Mouse (Mus musculus) c-Kit-positive CD71-positive TER-119-positive erythroid progenitor cells, embryonic 14.5 days (primary cell): ENCODE data around the gene Dhrs3.

Source experiments
- DNase-seq: peaks from one replicate; pipeline ENCODE4 v3.0.0-alpha.2; 2013; ENCODE audit warnings: low spot score

The Dhrs3 gene

DNA sequence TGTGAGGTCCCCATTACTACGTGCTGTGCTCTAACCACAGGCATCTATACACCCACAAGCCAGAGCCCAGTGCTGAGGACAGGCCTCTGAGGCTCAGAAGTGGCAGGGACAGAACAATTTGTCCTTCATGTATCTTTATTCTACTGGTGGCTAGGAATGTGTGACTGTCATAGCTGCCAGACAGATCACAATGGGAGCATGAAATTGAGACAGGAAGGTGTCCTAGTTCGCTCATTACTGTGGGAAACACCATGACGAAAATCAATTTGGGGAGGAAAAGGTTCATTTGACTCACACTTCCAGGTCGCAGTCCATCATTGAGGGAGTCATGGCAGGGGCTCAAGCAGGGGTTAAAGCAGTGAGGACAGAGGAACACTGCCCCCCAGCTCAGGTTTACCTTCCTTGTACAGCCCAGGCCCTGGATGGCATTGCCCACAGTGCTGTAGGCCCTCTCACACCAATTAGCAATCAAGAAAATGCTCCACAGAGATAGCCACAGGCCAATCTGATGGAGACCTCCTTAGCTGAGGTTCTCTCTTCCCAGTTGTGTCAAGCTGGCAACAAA is 47.3 kb downstream of the Dhrs3 start:
- DNase-seq: no peak

GRCm38 (mm10) chr4:144940796-144941462 is 48.3 kb downstream of the Dhrs3 start:
- no peak for DNase-seq

DNA sequence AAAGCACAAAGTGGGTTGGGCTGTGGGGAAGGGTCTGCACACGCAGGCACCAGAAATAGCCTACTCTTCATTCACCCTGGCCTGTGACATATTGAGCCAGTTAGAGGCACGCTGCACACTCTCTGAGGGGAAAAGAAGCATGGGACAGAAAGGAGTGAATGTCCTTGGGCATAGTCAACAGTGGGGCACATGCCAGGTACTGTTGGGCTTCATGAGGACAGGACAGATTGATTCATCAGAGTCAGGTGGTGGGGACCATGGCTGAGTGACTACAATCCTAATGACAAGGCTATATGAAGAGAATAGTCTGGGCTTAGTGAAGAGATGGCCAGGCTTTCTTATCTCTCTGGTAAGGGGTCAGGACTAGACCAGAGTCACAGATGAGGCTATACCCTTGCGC is 49.8 kb downstream of the Dhrs3 start:
- DNase-seq: no peak

GRCm38 (mm10) chr4:144943273-144943672 is 50.6 kb downstream of the Dhrs3 start:
- DNase-seq: no peak

DNA sequence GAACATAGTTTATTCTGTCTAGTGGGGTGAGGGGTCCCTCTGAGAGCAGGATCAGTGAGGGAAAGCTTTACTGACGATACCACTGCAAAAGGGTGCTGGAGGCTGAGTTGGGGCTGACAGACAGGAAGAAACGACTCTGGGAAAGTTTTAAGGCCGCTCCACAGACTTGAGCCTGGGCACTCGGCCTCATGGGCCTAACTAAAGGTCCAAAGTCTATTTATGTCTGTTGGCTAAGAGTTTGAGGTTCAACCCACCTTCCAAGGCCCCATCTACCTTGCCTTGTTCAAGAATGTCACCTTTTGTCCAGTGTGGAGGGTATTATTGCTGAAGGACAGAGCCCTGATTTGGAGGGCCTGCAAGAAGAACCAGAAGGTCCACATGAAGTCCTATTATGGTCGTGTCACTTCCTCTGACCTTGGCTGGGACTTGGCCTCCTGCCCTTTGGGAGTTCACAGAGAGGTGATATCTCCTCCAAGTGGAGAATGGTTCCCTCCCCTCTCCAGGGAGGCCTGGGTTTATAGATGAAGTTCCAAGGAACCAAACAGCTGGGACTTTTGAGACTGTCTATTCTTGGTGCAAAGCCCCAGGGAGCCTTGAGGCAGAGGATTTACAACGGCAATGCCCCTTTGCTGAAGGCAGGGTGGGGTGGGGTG is 55.2 kb downstream of the Dhrs3 start:
- no peak for DNase-seq

DNA sequence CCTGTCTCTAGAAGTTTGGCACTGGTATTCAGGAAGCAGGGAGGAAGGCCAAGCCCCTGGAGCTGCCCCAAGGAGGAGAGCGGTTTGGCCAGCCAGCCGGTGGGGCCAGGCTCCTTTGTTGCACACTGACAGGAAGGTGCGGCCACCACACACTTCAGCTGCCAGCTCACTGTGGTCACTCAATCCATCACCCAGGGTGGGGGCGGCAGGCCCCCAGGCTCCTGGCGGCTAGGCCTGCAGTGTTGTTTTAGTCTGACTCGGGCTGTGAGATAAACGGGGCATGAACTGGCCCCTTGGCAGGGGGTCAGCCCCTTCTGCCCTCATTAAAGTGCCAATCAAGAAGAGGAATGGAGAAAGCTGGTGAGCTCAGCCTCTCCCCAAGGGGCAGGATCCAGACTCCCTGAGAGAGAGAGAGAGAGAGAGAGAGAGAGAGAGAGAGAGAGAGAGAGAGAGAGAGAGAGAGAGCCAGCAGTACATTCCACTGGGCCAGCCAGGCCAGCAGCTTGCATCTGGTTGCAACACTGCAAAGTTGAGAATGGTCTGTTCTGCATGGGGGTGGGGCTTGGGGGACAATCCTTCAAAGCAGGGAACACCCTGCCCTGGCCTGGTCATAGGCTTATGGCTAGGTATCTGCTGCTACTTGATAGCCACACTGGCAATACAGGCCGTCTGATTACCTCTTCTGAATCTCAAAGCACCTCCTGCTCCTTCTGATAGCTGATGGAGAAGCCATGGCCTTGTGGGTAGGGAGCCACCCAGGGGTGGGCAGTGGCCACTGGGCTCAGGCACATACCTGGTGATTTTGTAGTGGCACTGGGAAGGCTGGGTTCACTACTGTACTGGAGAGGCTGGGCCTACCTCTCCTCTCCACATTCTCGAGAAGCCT is 57.1 kb downstream of the Dhrs3 start:
- peak; percentile 80 for DNase-seq

DNA sequence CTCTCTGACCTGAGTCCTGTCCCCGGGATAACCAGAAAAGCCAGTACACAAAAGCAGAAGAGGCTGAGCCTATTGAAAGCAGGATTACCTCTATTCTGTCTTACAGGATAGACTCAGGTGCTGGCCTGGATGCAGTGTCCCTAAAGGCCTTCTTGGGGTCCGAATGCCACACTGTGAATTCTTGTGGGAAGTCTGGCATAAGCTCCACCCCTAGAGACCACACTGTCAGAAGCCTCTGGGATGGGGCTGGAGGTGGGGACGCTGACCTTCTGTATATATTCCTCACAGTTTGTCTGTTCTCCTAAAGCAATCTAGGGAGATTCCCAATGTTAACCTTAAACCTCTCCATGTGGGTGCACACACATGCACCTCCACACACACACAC is 57.7 kb downstream of the Dhrs3 start:
- DNase-seq: no peak

DNA sequence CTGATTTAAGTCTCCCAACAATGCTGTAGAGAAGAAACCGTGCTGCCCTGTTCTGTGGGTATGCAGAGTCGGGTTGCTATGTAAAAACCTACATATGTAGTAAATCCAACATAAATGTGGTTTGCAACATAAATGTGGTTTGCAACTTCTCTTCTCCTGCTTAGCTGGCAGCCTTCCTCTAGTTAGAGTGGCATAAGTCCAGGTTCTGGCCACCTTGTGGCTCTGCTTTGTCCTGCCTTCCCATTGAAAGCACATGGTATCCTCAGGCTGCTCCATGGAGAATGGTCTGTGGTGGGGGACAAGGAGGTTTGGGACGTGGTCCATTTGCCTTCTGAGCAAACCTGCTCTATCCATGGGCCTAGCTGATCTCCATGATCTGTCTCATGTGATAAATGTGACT is 58.3 kb downstream of the Dhrs3 start:
- DNase-seq: no peak

DNA sequence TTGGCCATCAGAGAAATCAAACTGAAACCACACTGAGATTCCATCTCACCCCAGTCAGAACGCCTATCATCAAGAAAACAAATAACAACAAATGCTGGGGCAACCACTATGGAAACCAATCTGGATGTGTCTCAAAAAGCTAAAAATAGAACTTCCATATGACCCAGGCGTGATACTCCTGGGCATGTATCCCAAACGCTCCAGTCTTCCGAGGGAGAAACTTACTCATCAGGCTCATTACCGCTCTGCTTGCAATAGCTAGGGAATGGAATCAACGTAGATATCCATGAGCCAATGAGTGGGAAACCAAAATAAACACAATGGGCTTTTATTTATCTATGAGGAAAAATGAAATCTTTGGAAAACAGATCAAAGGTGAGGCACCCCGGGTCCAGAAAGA is 59.2 kb downstream of the Dhrs3 start:
- no peak for DNase-seq

GRCm38 (mm10) chr4:144953421-144953820 is 60.8 kb downstream of the Dhrs3 start:
- DNase-seq: no peak

DNA sequence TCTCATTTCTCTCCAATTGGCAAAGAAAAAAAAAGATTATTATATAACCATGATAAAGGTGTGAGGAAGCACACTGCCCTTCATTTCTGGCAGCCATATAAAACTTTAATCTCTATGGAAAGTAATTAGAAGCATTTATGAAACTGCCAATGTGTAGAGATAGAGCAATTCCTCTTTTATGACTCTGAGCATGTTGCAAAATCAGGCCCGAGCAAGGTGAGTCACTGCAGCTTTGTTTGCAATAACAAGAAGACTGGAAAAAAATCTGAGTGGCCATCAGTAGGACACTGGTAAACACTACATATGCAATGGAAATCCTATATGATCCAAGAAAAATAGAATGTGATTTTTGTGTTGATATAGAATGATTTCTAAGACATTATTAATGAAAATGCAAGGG is 63.2 kb downstream of the Dhrs3 start:
- no peak for DNase-seq

- DNase-seq: no peak
These were observed 63.7 kb downstream of the Dhrs3 start for GRCm38 (mm10) chr4:144956293-144956692.

- no peak for DNase-seq
These were observed 64.6 kb downstream of the Dhrs3 start for GRCm38 (mm10) chr4:144957186-144957585.

GRCm38 (mm10) chr4:144957721-144958120 is 65.1 kb downstream of the Dhrs3 start:
- DNase-seq: no peak

DNA sequence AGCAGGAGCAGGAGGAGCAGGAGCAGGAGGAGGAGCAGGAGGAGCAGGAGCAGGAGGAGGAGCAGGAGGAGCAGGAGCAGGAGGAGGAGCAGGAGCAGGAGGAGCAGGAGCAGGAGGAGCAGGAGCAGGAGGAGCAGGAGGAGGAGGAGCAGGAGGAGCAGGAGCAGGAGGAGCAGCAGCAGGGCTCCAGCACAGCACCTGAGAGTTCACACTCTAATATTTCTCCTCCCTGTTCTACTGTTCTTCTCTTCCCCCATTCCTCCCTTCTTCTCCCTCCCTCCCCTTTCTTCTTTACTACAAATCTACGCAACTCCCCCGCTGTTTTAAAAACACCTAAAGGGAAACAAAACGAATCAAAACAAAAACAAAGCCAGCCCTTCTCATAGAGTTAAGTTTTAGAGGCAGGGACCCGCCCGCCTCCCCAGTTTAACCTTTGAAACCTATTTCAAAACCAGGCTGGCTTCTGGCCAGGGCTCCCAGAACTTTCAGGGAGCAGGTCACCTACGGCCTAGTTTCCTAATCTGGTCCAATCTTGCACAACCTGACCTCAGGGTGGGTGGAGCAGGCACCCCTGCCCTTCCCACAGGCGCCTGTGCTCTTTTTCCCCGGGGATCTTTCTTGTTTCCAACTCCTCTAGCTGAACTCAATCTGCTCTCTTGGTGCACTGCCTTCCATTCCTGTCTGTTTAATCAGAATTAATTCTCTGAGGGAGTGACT is 67.7 kb downstream of the Dhrs3 start:
- no peak for DNase-seq

DNA sequence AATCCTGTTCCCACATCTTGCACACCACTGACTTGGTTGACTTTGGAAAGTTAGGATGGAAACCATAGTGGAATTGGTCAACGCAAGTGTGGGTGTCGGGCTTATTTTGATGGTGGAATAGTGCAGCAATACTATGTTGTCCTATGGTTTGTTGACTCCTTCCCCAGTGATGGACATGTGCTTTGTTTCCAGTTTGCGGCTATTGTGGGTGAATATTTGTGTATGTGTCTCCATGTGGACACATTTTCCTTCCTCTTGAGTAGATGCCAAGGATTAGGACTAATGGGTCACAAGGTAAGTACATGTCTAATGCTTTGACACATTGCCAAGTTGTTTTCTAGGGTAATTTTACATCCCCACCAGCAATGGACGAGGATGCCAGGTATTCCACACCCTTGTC is 68.6 kb downstream of the Dhrs3 start:
- no peak for DNase-seq

- DNase-seq: no peak
These were observed 69.1 kb downstream of the Dhrs3 start for GRCm38 (mm10) chr4:144961696-144962095.

- DNase-seq: no peak
These were observed 72.6 kb downstream of the Dhrs3 start for GRCm38 (mm10) chr4:144965255-144965654.

GRCm38 (mm10) chr4:144968371-144968770 is 75.7 kb downstream of the Dhrs3 start:
- no peak for DNase-seq

DNA sequence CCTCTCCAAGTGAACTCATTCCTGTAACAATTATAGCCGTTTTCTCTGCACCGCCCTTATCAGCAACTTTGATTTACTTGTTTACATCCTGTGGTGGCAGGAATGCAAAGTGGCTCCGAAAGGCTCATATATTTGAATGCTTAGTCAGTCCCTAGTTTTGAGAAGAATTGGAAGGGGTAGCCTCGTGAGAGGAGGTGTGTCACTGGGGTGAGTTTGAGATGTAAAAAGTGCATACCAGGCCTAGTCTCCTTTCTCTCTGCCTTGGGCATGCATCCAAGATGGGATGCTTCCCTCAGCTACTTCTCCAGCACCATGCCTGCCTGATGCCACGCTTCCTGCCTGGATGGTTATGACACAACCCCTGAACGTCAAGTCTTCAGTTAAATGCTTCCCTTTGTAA is 76.4 kb downstream of the Dhrs3 start:
- DNase-seq: no peak

DNA sequence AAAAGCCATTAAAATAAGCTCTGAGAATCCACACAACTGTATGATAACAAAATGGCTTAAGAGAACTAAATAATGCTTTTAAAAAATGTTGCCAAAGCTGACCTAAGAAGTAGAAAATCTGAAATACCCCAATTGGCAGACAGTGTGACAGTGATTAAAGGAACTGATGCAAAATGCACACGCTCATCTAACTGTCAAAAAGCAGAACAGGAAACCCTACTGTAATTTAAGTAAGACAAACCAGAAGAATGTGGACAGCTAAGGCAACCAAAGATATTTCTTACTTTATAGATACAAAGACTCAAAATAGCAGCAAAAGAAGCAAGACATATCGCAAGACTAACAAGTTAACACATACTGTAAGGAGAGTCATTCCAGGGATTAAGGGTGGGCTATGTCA is 78.4 kb downstream of the Dhrs3 start:
- DNase-seq: no peak
